Mouse (Mus musculus) T-helper 2 cell (primary cell): ENCODE measurements around the gene Tead2.
"Not testable (repeated sequence)": the region's sequence is repeated elsewhere in the genome, so short reads cannot be mapped to it uniquely, and the experiment has no call there.

ENCODE experiments used
- in situ Hi-C: fragments of 300-600 bp; cut with MboI, MseI; formaldehyde crosslinking; loops from one replicate; pipeline ENCODE4 v1.15.1; 2025; ENCODE audit warnings: high pct_unique_total_duplicates

Tead2 gene

DNA sequence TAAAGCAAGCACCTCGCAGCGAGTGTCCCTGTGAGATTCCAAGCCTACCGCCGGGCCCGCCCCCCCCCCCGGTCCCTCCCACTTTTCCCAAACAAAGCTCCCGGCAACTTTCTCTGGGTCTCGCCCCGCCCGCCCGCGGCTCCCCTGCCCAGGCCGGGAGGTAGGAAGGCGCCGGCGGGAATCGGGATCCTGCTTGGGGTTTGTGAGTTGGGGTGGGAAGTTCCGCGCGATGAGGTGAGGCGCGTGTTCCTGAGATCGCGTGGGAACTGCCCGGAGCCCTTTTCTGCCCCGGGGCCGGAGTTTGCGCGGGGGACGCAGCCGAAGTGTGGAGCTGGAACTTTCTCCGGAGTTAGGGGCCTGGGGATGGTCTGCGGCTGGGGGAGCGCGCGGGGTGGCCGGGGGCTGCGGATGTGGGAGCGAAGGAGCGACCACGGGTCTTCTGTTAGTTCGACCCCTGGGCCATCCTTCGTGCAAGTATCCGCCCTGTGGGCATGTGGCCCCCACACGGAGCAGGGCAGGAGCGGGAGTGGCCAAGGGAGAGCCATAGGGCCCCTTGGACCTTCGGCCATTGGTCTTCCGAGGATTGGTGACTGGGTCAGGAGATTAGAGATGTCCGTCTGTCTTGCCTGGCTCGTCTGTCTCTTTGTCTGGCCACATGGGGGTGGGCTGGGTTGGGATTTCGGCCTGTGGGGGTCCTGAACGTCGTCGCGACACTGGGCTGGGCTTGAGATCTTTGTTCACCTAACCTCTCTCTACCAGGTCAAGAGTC is at the start of gene Tead2:
Gene Tead2 (plus strand): TSS at position 81 of the 769 bp plus-strand sequence.
- in situ Hi-C loops: no loop called here

DNA sequence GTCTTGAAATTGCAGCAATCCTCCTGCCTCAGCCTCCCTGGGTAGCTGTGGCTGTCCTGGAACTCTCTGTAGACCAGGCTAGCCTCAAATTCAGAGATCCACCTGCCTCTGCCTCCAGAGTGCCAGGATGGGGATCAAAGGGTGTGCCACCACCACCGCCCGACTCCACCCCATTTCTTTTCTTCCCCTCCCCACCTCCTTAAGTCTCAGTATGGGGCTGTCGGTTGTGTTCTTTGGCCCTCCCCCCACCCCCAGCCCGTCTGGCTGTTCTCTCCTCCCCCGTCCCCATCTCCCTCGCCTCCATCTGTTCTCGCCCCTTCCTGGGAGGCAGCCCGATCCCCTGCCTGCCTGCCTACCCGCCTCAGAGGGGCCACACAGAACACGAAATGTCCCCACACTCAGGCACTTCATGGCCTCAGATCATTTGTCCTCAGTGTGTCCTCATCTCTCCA is 48.6 kb upstream of the Tead2 start:
- in situ Hi-C loops: no loop called here

DNA sequence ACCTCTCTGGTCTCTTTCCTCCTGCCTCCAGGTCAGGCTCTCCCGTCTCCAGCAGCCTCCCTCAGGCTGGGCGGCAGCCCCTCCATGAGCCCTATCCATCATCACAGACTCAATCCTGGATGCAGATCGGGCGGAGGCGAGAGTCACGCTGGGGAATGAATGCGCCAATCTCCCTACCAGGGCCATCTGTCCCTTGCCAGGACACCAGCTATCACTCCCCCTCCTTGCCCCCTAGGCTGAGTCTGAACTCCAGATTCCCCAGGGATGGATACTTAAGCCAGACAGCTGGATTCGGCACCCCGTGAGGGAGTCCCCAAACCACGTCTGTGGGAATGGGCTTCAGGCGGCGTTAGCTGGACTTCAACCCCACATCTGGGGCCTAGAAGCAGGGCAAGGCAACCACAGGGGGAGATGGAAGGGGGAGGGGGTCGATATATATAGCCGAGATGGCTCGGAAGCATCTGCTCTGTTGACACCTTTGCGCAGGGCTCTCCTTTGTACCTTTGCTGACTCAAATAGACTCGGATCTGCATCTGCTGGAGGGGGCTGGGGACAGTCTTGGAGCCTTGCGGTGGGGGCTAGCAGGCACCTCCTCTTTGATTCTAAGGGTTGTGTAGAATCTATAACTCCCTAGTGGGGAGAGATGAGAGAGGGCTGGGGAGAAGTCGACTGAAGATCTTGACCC is 47.6 kb upstream of the Tead2 start:
- in situ Hi-C loops: no loop called here

DNA sequence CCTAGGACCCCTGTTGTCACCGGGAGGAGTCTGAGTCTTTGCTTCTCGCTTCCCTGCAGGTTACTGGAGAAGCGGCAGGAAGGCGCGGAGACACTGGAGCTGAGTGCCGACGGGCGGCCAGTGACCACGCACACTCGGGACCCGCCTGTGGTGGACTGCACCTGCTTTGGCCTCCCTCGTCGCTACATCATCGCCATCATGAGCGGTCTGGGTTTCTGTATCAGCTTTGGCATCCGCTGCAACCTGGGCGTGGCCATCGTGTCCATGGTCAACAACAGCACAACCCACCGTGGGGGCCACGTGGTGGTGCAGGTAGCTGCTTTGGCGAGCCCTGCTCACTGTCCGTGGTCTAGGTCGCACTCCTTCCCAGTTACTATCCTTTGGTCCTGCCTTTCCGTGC is 46.9 kb upstream of the Tead2 start:
- in situ Hi-C loops: no loop called here

DNA sequence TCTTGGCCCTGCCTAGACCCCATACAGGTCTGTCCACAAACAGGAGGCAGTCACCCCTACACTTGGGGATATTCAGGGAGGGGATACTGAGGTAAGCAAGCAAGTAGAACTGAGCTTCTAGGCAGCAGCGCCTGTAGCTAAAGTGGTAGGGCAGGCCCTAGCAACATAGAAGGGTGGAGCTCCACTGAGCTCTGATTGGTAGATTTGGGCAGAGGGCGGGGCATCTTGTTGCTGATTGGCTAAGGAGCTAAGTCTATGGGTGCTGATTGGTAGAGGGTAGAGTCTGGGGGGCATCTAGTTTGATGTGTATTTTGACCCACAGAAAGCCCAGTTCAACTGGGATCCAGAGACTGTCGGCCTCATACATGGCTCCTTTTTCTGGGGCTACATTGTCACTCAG is 46.1 kb upstream of the Tead2 start:
- in situ Hi-C loops: no loop called here

- in situ Hi-C loops: no loop called here
Measured at GRCm38 (mm10) chr7:45172974-45173373, 42.6 kb upstream of the Tead2 start.

GRCm38 (mm10) chr7:45173772-45174171 is 41.8 kb upstream of the Tead2 start:
- in situ Hi-C loops: not testable (repeated sequence)

GRCm38 (mm10) chr7:45174567-45175280 is 40.8 kb upstream of the Tead2 start:
- in situ Hi-C loops: no loop called here

GRCm38 (mm10) chr7:45175398-45175797 is 40.2 kb upstream of the Tead2 start:
- in situ Hi-C loops: no loop called here

GRCm38 (mm10) chr7:45175929-45176328 is 39.6 kb upstream of the Tead2 start:
- in situ Hi-C loops: no loop called here

DNA sequence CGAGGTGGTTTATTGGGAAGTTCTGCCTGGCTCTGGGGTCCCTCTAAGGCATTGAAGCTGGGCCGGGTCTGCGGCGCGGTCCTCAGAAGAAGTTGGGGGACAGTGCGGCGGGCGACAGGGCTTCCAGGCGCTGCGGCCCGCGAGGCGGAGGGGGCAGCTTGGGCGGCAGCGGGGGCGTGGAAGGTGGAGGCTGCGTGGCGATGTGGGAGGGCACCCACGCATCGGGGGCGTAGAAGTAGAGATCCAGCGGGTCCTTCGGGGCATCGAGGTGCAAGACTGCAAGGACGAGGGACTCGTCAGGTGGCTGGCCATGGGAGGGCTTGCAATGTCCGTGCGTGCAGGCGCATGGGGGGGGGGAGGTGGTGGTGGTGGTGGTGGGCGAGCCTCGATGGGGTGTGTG is 39.2 kb upstream of the Tead2 start:
- in situ Hi-C loops: no loop called here

DNA sequence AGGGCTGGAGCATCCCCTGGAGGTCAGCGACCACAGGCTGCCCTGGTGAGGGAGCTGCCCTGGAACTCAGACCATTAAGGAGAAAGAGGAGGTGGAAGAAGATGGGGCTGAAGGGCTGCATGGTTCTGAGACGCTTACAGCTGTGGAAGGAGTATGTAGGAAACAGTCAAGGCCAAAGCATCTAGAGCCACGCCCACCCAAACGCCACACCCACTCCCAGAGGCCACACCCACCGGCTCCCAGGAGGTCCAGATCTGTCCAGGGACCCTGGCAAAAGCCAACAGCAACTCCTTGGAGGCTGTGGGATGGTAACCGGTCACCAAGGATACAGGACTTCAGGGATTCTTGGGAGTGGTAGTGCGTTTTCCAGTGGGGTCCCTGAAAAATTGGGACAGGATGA is 37.0 kb upstream of the Tead2 start:
- in situ Hi-C loops: no loop called here

DNA sequence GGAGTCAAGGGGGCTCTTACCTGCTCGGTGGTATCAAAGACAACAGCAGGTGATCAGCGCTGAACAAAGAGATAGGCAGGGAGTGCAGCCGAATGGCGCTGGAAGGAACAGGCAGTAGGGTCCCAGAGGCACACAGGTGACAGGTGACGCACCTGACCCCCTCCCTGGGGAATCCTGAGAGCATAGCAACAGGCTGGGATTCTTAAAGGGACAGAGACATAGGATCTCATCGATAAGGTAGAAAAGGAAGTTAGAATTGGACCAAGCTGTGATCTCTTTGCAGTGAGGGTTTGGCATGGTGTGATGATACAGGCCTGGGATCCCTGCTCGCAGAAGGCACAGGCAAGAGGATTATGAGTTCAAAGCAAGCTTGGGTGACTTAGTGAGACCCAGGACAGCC is 36.1 kb upstream of the Tead2 start, which contains the start of gene Gfy:
Gene Gfy (minus strand): TSS at position 101 of the 400 bp plus-strand sequence.
- in situ Hi-C loops: no loop called here

DNA sequence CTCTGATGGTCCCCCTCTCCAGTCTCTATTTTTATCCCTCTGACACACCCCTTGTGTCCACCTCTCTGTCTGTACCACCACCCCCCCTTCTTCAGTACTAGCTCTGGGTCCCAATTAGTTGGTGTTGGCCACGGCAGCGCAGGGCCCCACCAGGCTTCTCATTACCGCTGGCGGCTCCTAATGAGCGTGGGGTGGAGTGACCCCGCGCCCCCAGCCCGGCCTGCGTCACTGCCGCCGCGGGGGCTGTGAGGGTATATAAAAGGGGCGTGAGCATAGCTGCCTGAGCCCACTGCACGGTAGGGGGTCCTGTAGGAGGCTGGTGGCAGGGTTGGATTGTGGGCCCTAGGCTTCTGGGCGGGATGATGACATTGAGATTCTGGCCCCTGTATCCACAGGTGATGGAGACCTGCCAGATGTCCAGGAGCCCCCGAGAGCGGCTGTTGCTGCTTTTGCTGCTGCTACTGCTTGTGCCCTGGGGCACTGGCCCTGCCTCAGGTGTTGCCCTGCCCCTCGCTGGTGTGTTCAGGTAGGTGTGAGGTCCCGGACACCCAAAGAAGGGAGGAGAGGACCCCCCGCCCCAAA is 34.6 kb upstream of the Tead2 start, which contains the start of gene Pth2:
Gene Pth2 (plus strand): TSS at position 100 of the 582 bp plus-strand sequence.
- in situ Hi-C loops: no loop called here

GRCm38 (mm10) chr7:45181540-45181939 is 34.0 kb upstream of the Tead2 start:
- in situ Hi-C loops: no loop called here

DNA sequence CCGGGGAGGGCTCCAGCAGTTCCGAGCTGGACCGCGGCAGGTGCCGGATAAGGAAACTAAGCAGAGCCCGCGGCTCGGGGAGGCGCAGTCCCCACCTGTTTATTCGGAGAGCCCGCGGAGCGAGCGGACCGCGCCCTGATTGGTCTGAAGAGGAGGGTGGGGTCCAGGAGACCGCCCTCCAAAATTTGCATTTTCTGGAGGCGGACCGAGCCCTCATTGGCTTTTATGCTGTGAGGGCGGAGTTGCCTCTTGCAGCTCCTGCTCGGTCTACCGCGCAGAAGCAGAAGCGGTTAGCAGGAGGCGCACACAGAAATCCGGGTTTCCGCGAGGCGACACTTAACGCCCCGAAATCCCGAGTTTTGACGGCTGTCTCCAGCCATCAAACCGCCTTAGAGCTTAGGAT is 33.4 kb upstream of the Tead2 start:
- in situ Hi-C loops: no loop called here

DNA sequence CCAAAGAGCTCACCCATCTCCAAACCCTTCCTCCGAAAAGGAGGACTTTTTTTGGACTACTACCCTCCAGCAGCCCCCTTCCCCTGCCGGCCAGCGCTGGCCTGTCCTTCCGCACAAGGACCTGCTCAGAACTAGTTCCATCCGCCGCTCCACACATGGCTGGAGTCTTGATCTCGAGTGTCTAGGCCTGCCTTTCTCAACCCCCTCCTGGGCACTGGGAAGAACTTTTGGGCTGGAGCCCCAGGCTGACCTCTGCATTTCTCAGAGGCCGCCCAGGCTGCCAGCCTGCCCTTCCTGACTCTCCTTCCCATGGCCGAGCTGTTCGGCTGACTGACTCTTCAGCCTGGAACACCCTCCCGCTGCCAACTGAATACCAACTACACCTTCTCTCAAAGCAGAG is 32.9 kb upstream of the Tead2 start:
- in situ Hi-C loops: no loop called here

- in situ Hi-C loops: no loop called here
Measured at GRCm38 (mm10) chr7:45183672-45184071, 31.9 kb upstream of the Tead2 start.

DNA sequence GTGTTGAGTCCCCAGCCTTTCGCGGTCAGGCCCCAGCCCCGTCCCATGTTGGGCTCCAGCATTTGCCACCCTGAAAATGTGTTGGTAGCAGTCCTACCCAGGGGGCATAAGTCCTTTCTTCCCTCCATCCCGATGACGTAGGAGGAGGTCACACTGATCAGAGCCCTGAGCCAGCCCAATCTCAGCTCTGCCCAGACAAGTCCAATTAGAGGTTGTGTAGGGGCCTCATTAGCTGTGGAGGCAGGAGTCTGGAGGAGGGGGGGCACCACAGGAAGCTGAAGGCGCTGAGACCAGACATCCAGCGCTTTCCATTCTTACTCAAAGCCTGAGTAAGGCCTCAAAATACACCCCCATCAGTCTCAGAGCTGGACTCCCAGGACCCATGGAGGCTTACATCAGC is 29.6 kb upstream of the Tead2 start:
- in situ Hi-C loops: no loop called here

DNA sequence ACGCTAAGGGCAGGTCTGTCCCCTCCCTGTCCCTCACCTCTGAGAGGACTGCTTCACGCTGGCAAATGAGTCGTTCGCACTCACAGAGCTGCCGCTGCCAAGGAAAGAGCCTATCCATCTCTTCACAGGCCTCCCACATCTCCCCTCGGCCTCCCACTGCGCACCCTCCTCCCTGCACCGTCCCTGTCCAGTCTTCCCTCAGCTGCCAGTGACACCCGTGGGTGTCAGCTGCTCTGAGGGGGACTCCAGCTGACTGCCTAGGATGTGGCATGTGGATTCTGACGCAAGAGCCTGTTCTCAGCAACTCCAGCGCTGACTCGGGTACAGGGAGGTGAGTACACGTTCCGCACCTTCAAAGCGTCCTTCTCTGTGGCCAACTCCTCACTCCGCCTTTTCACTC is 26.0 kb upstream of the Tead2 start:
- in situ Hi-C loops: no loop called here

GRCm38 (mm10) chr7:45190186-45190585 is 25.4 kb upstream of the Tead2 start:
- in situ Hi-C loops: no loop called here

DNA sequence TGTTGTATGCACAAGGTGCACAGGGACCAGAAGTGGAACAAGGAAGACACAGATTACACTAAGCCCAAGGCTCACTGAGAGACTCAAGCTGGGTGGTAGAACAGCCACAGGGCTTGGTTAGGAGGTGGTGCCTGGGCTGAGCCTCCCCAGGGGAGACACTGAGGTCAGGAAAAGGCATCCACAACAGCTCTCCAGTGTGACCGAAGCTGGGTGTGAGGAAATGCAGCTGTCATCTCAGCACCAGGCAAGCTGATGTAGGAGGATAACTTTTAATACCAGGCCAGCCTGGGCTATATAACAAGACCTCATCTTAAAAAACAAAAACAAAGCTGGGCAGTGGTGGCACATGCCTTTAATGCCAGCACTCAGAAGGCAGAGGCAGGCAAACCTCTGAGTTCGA is 24.4 kb upstream of the Tead2 start:
- in situ Hi-C loops: no loop called here
